ENCODE assay signal across 8 mouse cellular contexts in genomic region chr8:91133441-91134069, GRCm38 (mm10).
DNase-seq lines count a peak whose midpoint lies in the region; ATAC-seq and TF ChIP-seq lines count a peak whose summit lies in the region.

No protein-coding gene starts in this region.

- no peaks in the 10 kb centered on the region for H3K27me3 ChIP-seq in heart, embryonic 14.5 days (ENCODE audit: control insufficient read depth, insufficient read depth, low read length)
- no peaks in the 10 kb centered on the region for H3K27me3 ChIP-seq in forebrain, embryonic 15.5 days
- no peaks in the 10 kb centered on the region for H3K27me3 ChIP-seq in liver, embryonic 13.5 days
- no peaks in the 10 kb centered on the region for H3K27me3 ChIP-seq in small intestine, adult 2 months (ENCODE audit: control insufficient read depth, insufficient read depth, low read length)

- H3K36me3 ChIP-seq in heart, embryonic 14.5 days (ENCODE audit: control insufficient read depth, insufficient read depth, low read length), result peaks cover 15% of the 10 kb centered on the region
- peaks cover 9% of the 10 kb centered on the region for H3K36me3 ChIP-seq in forebrain, embryonic 15.5 days
- no peaks in the 10 kb centered on the region for H3K36me3 ChIP-seq in liver, embryonic 13.5 days
- H3K36me3 ChIP-seq in small intestine, adult 2 months (ENCODE audit: control insufficient read depth, insufficient read depth, low read length), result peaks cover 9% of the 10 kb centered on the region

- peak overlapping the region in 1 of 2 experiments; percentile 44; a peak in 1 of 4 replicates for H3K27ac ChIP-seq in heart, embryonic 14.5 days (replicated peaks in 1 of 2; ENCODE audit: control insufficient read depth in 1 of 2, insufficient read depth in 1 of 2, low read depth in 2 of 2, low read length in 2 of 2)
- peak overlapping the region; percentile 66 for H3K27ac ChIP-seq in forebrain, embryonic 15.5 days (replicated peaks)
- H3K27ac ChIP-seq in liver, embryonic 13.5 days, result no peak overlapping the region; the same call in 1 of the 2 replicates
- H3K27ac ChIP-seq in small intestine, adult 2 months (ENCODE audit: insufficient read depth, low read depth, low read length), result peak overlapping the region; percentile 61

- no peak for TF ChIP-seq CTCF in small intestine, adult 2 months (IDR thresholded peaks at IDR 0.05; ENCODE audit: extremely low read depth, insufficient read length, insufficient replicate concordance, low read depth, low read length)

- H3K9ac ChIP-seq in heart, embryonic 14.5 days (ENCODE audit: low read length), result peak overlapping the region; percentile 88
- peak overlapping the region; percentile 71 for H3K9ac ChIP-seq in forebrain, embryonic 15.5 days (replicated peaks)
- H3K9ac ChIP-seq in liver, embryonic 13.5 days, result peak overlapping the region; percentile 77

- DNase-seq in heart, postnatal 14 days, result no peak
- peak; percentile 56 for DNase-seq in MN1 (ENCODE audit: low spot score)
- no peak for DNase-seq in liver, embryonic 13.5 days
- DNase-seq in frontal cortex, adult 2 months (ENCODE audit: extremely low spot score in 1 of 2, low spot score in 1 of 2), result no peak
- no peak for DNase-seq in yolk sac, embryonic 10.5 days (ENCODE audit: low spot score)

- H3K4me2 ChIP-seq in heart, embryonic 14.5 days (ENCODE audit: low read length), result peak overlapping the region; percentile 93
- H3K4me2 ChIP-seq in forebrain, embryonic 15.5 days (replicated peaks), result peak overlapping the region; percentile 63
- peak overlapping the region; percentile 91 for H3K4me2 ChIP-seq in liver, embryonic 13.5 days

- ATAC-seq in heart, embryonic 14.5 days (ENCODE audit: insufficient number of reproducible peaks, insufficient read depth, low FRiP score, low read depth), result peak; percentile 47
- no peak for ATAC-seq in forebrain, embryonic 15.5 days (replicated peaks)
- peak; percentile 61 for ATAC-seq in liver, embryonic 13.5 days (ENCODE audit: low read depth)

- TF ChIP-seq POLR2A in small intestine, adult 2 months (IDR thresholded peaks at IDR 0.05; ENCODE audit: low read depth, low read length), result peak; percentile 40; the same call in 1 of the 2 replicates

- peaks cover 0 to 14% of the 10 kb centered on the region in 2 experiments; a peak in 3 of 4 replicates for H3K4me1 ChIP-seq in heart, embryonic 14.5 days (ENCODE audit: control insufficient read depth in 2 of 2, insufficient read depth in 2 of 2, low read length in 2 of 2)
- peaks cover 27% of the 10 kb centered on the region for H3K4me1 ChIP-seq in forebrain, embryonic 15.5 days
- H3K4me1 ChIP-seq in liver, embryonic 13.5 days (replicated peaks), result peaks cover 20% of the 10 kb centered on the region
- H3K4me1 ChIP-seq in small intestine, adult 2 months (ENCODE audit: control insufficient read depth, insufficient read depth, insufficient read length, low read length), result no peaks in the 10 kb centered on the region

- intact Hi-C loops in heart, postnatal 14 days (cut with DNase I), result loop anchor here (5.0 to 10.0 kb wide), 2 partner anchors 61 to 789 kb away; partner anchors contain the start of genes Rbl2 and Tox3

- under 1% methylated on average over 43 of the region's 58 CpGs for WGBS in heart, embryonic 14.5 days
- WGBS in forebrain, embryonic 15.5 days, result under 1% methylated on average over 58 of the region's 58 CpGs
- under 1% methylated on average over 58 of the region's 58 CpGs for WGBS in liver, embryonic 13.5 days (ENCODE audit: insufficient replicate concordance)
- WGBS in small intestine, adult 2 months, result 1% methylated on average over 58 of the region's 58 CpGs

- H3K4me3 ChIP-seq in heart, embryonic 14.5 days (ENCODE audit: control insufficient read depth in 1 of 2, insufficient read depth in 1 of 2, low read depth in 1 of 2, low read length in 2 of 2), result peak overlapping the region; percentile 88 to 94
- H3K4me3 ChIP-seq in forebrain, embryonic 15.5 days, result peak overlapping the region; percentile 77
- H3K4me3 ChIP-seq in liver, embryonic 13.5 days (replicated peaks), result peak overlapping the region; percentile 86
- H3K4me3 ChIP-seq in small intestine, adult 2 months (ENCODE audit: low read depth, low read length), result peak overlapping the region; percentile 90

- no peaks in the 10 kb centered on the region for H3K9me3 ChIP-seq in heart, embryonic 14.5 days (ENCODE audit: control insufficient read depth, low read length)
- no peaks in the 10 kb centered on the region for H3K9me3 ChIP-seq in forebrain, embryonic 15.5 days
- H3K9me3 ChIP-seq in liver, embryonic 13.5 days (replicated peaks), result no peaks in the 10 kb centered on the region
